Mouse (Mus musculus): ENCODE results near the gene Tbx2. TPM values are rescaled to one million over a fixed set of nuclear protein-coding genes. Genes with fewer than 3 reads are reported as not detected.

The Tbx2 gene
- 11.3 and 14.9 TPM in 2 replicates for polyA plus RNA-seq (2014; fragmentation: Nextera tagmentation; extraction: Ambion mirVana)

DNA sequence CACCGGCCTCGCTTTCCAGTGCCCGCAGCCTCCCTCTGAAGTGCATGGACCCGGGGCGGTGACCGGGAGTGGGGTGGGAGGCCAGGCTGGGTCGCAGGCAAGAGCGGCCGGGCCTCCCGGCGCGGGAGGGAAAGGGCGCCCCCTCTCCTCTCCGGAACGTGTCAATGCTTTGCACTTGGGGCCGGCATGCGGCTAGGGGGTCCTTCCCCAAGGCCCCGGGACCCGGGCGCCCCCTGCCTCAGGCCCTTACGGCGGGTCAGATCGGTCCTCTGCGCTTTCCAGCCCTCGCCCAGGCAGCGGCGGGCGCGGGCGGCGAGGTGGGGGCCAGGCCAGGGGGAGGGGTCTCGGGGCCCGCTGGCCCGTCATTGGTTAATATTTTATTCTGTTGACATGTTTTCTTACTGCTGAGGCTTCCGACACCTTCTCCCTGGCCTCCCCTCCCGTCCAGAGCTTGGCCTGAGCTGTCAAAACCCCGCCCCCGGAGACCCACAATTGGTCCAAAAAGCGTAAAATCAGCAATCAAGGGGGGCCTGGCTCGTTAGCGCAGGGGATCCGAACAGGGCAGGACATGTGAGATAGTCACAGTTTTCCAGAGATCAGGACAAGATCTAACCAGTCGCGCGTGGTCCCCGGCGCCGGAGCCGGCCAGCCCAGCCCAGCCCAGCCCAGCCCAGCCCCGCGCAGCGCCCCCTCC, at the start of gene Tbx2:
Gene Tbx2 (plus strand): TSS at position 321 of the 694 bp plus-strand sequence.
- Histone ChIP-seq H3K9ac (ENCODE audit: low read length) (peak within 1 kb of the TSS; percentile 82), H3K4me3 (ENCODE audit: low read depth, low read length) (peak within 1 kb of the TSS; percentile 61), H3K4me2 (ENCODE audit: low read depth, severe bottlenecking) (peak within 1 kb of the TSS; percentile 90), H3K27me3 (ENCODE audit: control insufficient read depth, insufficient read depth, low read length) (peaks cover 79% of the 10 kb centered on the region), H3K27ac (replicated peaks; ENCODE audit: low read depth, low read length) (peak within 1 kb of the TSS; percentile 90), H3K4me1 (ENCODE audit: control insufficient read depth, insufficient read depth, low read length) (peaks cover 30% of the 10 kb centered on the region), H3K36me3 (ENCODE audit: control insufficient read depth, insufficient read depth, low read length) (no peaks in the 10 kb centered on the region), H3K9me3 (ENCODE audit: control insufficient read depth, low read length) (no peaks in the 10 kb centered on the region)
- peak; percentile 69 for ATAC-seq (ENCODE audit: insufficient number of reproducible peaks, low FRiP score, low TSS enrichment, low read depth)
- peak; percentile 86 for DNase-seq (ENCODE audit: low spot score)
- whole genome bisulfite sequencing: under 1% methylated on average over 48 of the region's 52 CpGs

DNA sequence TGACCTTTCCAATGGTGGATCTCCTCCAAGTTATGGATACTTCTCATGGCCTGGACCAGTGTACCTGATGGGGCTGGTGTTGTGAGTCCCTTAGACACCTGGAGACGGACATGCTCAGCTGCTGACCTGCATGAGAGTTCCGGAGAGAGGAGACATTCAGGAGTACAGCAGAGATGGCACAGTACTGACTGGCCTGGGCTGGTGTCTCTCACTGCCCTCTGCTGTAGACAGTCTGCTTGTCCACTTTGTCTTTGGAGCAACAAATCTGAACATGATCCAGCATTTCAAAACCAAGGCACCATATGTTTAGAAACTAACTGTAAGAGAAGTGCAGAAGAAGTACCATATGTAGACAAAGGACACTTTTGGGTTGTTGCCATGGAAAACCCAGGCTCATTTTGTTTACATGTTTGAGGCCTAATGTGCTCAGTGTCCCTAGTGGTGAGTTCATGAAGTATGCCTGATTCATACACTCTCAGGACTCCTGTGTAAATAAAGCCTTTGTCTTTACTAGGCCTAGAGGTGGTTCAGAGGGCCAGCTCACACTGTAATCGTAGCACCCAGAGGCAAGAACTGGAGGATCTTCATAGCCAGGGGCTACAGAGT, 46.1 kb upstream of the Tbx2 start:
- DNase-seq (ENCODE audit: low spot score): no peak
- peaks cover 12% of the 10 kb centered on the region; the same call in 1 of the 2 replicates for H3K4me1 ChIP-seq (ENCODE audit: control insufficient read depth, insufficient read depth, low read length)
- H3K9me3 ChIP-seq (ENCODE audit: control insufficient read depth, low read length): no peaks in the 10 kb centered on the region
- no peak overlapping the region for H3K4me2 ChIP-seq (ENCODE audit: low read depth, severe bottlenecking)
- no peaks in the 10 kb centered on the region for H3K27me3 ChIP-seq (ENCODE audit: control insufficient read depth, insufficient read depth, low read length)
- whole genome bisulfite sequencing: 79% methylated on average over 3 of the region's 3 CpGs
- H3K9ac ChIP-seq (ENCODE audit: low read length): no peak overlapping the region
- no peaks in the 10 kb centered on the region for H3K36me3 ChIP-seq (ENCODE audit: control insufficient read depth, insufficient read depth, low read length)
- H3K27ac ChIP-seq (replicated peaks; ENCODE audit: low read depth, low read length): no peak overlapping the region
- no peak for ATAC-seq (ENCODE audit: insufficient number of reproducible peaks, low FRiP score, low TSS enrichment, low read depth)
- H3K4me3 ChIP-seq (ENCODE audit: low read depth, low read length): no peak overlapping the region

DNA sequence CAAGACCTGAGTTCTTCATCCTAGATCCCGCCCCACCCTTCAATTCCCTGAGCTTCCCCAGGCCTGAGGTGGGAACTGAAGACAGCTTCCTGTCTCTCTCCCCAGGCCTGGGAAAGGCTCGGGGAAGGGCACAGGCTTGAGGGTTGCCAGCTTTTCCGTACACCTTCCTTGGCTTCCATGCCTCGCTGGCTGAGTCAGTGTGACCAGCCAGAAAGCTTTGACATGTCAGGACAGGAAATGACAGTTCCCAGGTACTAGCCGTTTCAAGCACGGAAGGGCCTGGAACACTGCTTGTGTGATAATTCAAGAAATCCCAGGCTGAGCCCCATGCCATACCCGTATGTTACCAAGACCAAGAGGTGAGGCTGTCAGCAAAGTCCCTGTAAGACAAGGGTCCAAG, 42.6 kb upstream of the Tbx2 start:
- 79% methylated on average over 7 of the region's 7 CpGs for WGBS
- Histone ChIP-seq H3K36me3 (ENCODE audit: control insufficient read depth, insufficient read depth, low read length) (no peaks in the 10 kb centered on the region), H3K27ac (replicated peaks; ENCODE audit: low read depth, low read length) (no peak overlapping the region), H3K4me2 (ENCODE audit: low read depth, severe bottlenecking) (no peak overlapping the region), H3K4me1 (ENCODE audit: control insufficient read depth, insufficient read depth, low read length) (peaks cover 27% of the 10 kb centered on the region), H3K9ac (ENCODE audit: low read length) (no peak overlapping the region), H3K4me3 (ENCODE audit: low read depth, low read length) (no peak overlapping the region), H3K27me3 (ENCODE audit: control insufficient read depth, insufficient read depth, low read length) (peaks cover 2% of the 10 kb centered on the region; the same call in 1 of the 2 replicates), H3K9me3 (ENCODE audit: control insufficient read depth, low read length) (no peaks in the 10 kb centered on the region)
- DNase-seq (ENCODE audit: low spot score) (no peak), ATAC-seq (ENCODE audit: insufficient number of reproducible peaks, low FRiP score, low TSS enrichment, low read depth) (no peak)

DNA sequence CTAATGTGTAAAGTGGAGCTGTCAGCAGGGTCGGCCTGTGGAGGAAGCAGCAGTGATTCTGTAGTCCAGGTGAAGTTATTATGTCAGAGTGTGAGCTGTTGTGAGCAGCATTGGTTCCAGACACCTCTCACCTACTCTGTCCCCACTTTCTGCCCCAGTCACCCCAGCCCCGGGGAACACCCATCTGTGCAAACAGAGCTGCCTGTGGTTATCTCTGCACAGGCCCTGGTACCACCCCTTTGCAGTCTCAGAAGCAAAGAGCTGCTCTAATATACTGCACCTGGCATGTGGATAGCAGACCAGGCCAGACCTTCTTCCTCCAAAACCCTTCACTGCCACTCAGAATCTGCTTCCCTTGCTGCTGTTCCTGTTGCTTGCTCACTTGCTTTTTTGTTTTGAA, 42.1 kb upstream of the Tbx2 start:
- Histone ChIP-seq H3K9me3 (ENCODE audit: control insufficient read depth, low read length) (no peaks in the 10 kb centered on the region), H3K9ac (ENCODE audit: low read length) (no peak overlapping the region), H3K4me3 (ENCODE audit: low read depth, low read length) (no peak overlapping the region), H3K4me1 (ENCODE audit: control insufficient read depth, insufficient read depth, low read length) (peaks cover 27% of the 10 kb centered on the region), H3K27me3 (ENCODE audit: control insufficient read depth, insufficient read depth, low read length) (peaks cover 2% of the 10 kb centered on the region; the same call in 1 of the 2 replicates), H3K4me2 (ENCODE audit: low read depth, severe bottlenecking) (no peak overlapping the region), H3K36me3 (ENCODE audit: control insufficient read depth, insufficient read depth, low read length) (no peaks in the 10 kb centered on the region), H3K27ac (replicated peaks; ENCODE audit: low read depth, low read length) (no peak overlapping the region)
- ATAC-seq (ENCODE audit: insufficient number of reproducible peaks, low FRiP score, low TSS enrichment, low read depth) (no peak), DNase-seq (ENCODE audit: low spot score) (no peak)
- 78% methylated on average over 2 of the region's 2 CpGs for WGBS

DNA sequence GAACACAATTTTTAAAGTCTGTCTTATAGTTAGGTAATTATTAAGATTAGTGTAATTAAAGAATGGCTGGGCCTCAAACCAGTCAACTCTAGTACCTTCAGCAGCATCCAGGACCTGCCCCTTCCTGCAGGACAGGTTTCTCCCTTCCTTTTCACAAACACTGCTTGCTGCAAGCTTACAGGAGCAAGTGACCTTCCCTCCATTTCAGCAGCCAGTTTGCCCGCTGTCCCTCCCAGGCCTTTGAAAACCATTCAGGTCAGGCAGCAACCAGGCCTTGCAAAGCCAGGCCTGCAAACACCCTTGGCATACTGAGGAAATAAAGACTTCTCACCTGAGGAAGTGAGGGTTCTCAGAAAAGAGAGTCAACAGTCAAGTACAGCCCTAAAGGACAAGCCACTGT, 41.1 kb upstream of the Tbx2 start:
- WGBS: 68% methylated on average over 1 of the region's 1 CpGs
- ATAC-seq (ENCODE audit: insufficient number of reproducible peaks, low FRiP score, low TSS enrichment, low read depth): no peak
- Histone ChIP-seq H3K4me2 (ENCODE audit: low read depth, severe bottlenecking) (no peak overlapping the region), H3K27ac (replicated peaks; ENCODE audit: low read depth, low read length) (no peak overlapping the region), H3K27me3 (ENCODE audit: control insufficient read depth, insufficient read depth, low read length) (peaks cover 2% of the 10 kb centered on the region; the same call in 1 of the 2 replicates), H3K36me3 (ENCODE audit: control insufficient read depth, insufficient read depth, low read length) (no peaks in the 10 kb centered on the region), H3K9me3 (ENCODE audit: control insufficient read depth, low read length) (no peaks in the 10 kb centered on the region), H3K4me1 (ENCODE audit: control insufficient read depth, insufficient read depth, low read length) (peaks cover 27% of the 10 kb centered on the region), H3K9ac (ENCODE audit: low read length) (no peak overlapping the region), H3K4me3 (ENCODE audit: low read depth, low read length) (no peak overlapping the region)
- DNase-seq (ENCODE audit: low spot score): no peak

DNA sequence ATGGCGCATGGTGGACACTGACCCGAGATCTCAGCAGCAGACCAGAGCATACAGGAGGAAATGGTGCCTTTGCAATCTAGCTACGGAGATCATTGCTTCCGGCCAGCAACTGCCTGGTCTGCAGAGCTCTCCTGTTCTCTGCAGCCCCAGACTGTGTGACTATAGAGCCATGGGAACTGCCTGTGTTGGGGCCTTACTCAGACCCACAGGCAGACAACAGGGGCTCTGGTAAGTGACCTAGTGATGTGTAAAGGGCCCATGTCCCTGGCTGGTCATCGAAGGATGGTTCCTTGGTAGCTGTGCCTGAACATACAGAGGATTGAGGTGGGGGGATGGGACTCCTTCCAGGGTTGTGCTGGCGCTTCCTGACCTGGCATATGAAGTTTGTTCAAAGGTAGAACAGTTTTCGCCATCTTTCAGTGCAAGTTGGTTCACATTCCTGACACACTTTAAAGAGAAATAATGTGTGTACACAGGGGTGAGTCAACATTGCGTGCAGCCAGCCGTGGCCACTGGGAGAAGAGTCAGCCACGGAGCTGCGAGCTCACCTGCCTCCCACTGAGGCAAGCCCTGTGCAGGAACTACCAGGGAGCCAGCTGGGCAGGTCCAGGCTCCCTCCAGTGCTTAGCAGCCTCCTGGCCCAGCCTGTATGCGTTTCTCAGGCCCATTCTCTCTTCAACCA, 39.7 kb upstream of the Tbx2 start:
- Histone ChIP-seq H3K27ac (replicated peaks; ENCODE audit: low read depth, low read length) (no peak overlapping the region), H3K4me1 (ENCODE audit: control insufficient read depth, insufficient read depth, low read length) (peaks cover 22% of the 10 kb centered on the region), H3K36me3 (ENCODE audit: control insufficient read depth, insufficient read depth, low read length) (no peaks in the 10 kb centered on the region), H3K9me3 (ENCODE audit: control insufficient read depth, low read length) (no peaks in the 10 kb centered on the region), H3K27me3 (ENCODE audit: control insufficient read depth, insufficient read depth, low read length) (peaks cover 2% of the 10 kb centered on the region; the same call in 1 of the 2 replicates), H3K4me2 (ENCODE audit: low read depth, severe bottlenecking) (no peak overlapping the region), H3K4me3 (ENCODE audit: low read depth, low read length) (no peak overlapping the region), H3K9ac (ENCODE audit: low read length) (no peak overlapping the region)
- no peak for ATAC-seq (ENCODE audit: insufficient number of reproducible peaks, low FRiP score, low TSS enrichment, low read depth)
- no peak for DNase-seq (ENCODE audit: low spot score)
- WGBS: 64% methylated on average over 12 of the region's 12 CpGs

DNA sequence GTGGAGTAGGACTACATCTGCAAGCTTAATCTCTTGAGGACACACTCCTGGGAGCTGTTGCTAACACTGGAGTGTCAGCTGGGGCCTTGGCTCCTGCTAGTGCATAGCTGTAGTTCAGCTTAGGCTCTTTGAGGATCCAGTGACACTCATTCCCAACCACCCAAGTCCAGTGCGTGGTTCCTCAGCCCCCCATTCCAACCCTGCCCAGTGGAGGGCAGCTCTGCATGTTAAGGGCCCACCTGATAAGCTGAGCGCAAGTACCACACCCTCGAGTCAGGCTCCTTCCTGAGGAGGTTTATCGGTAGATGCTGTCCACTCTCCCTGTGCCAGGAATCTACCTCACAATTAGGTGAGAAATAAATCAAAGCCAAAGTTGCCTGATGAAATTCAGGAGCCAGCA, 32.9 kb upstream of the Tbx2 start:
- Histone ChIP-seq H3K27me3 (ENCODE audit: control insufficient read depth, insufficient read depth, low read length) (peaks cover 7% of the 10 kb centered on the region; the same call in 1 of the 2 replicates), H3K4me1 (ENCODE audit: control insufficient read depth, insufficient read depth, low read length) (peaks cover 6% of the 10 kb centered on the region; the same call in 1 of the 2 replicates), H3K36me3 (ENCODE audit: control insufficient read depth, insufficient read depth, low read length) (no peaks in the 10 kb centered on the region), H3K4me3 (ENCODE audit: low read depth, low read length) (no peak overlapping the region), H3K9ac (ENCODE audit: low read length) (no peak overlapping the region), H3K27ac (replicated peaks; ENCODE audit: low read depth, low read length) (no peak overlapping the region), H3K4me2 (ENCODE audit: low read depth, severe bottlenecking) (0 out of 2 replicates have a peak overlapping the region, but pooled peaks have one; percentile 3), H3K9me3 (ENCODE audit: control insufficient read depth, low read length) (no peaks in the 10 kb centered on the region)
- ATAC-seq (ENCODE audit: insufficient number of reproducible peaks, low FRiP score, low TSS enrichment, low read depth) (no peak), DNase-seq (ENCODE audit: low spot score) (no peak)
- WGBS: 23% methylated on average over 4 of the region's 4 CpGs

DNA sequence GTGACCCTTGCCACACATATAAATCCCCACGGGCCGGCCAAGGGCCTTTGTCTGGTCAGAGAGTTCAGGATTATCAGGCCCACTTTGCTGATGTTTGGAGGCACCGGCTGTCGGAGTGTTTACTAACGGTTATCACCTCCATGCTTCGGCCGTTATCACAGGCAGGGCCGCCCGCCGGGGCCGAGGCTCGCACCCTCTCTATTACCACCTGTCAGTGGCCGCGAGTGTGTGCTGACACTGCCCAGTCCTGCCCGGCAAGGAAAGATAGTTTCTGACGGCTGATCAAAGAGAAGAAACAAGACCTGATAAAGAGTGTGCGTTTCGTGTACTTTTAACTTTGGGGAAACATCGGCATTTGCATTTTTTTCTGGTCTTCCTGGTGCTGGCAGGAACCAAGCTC, 32.5 kb upstream of the Tbx2 start:
- 4% methylated on average over 19 of the region's 19 CpGs for WGBS
- H3K4me3 ChIP-seq (ENCODE audit: low read depth, low read length): no peak overlapping the region
- 0 out of 2 replicates have a peak overlapping the region, but pooled peaks have one; percentile 3 for H3K4me2 ChIP-seq (ENCODE audit: low read depth, severe bottlenecking)
- no peak overlapping the region for H3K9ac ChIP-seq (ENCODE audit: low read length)
- peaks cover 6% of the 10 kb centered on the region; the same call in 1 of the 2 replicates for H3K4me1 ChIP-seq (ENCODE audit: control insufficient read depth, insufficient read depth, low read length)
- DNase-seq (ENCODE audit: low spot score) (peak; percentile 58), ATAC-seq (ENCODE audit: insufficient number of reproducible peaks, low FRiP score, low TSS enrichment, low read depth) (no peak)
- H3K36me3 ChIP-seq (ENCODE audit: control insufficient read depth, insufficient read depth, low read length): no peaks in the 10 kb centered on the region
- H3K9me3 ChIP-seq (ENCODE audit: control insufficient read depth, low read length): no peaks in the 10 kb centered on the region
- H3K27ac ChIP-seq (replicated peaks; ENCODE audit: low read depth, low read length): no peak overlapping the region
- peaks cover 7% of the 10 kb centered on the region; the same call in 1 of the 2 replicates for H3K27me3 ChIP-seq (ENCODE audit: control insufficient read depth, insufficient read depth, low read length)
